Mouse (Mus musculus): ENCODE results near the gene Pnmt. TPM values are rescaled to one million over a fixed set of nuclear protein-coding genes. Genes with fewer than 3 reads are reported as not detected.

Pnmt gene
- polyA plus RNA-seq, 1 experiment from 2014 or later, result 3.5 TPM

DNA sequence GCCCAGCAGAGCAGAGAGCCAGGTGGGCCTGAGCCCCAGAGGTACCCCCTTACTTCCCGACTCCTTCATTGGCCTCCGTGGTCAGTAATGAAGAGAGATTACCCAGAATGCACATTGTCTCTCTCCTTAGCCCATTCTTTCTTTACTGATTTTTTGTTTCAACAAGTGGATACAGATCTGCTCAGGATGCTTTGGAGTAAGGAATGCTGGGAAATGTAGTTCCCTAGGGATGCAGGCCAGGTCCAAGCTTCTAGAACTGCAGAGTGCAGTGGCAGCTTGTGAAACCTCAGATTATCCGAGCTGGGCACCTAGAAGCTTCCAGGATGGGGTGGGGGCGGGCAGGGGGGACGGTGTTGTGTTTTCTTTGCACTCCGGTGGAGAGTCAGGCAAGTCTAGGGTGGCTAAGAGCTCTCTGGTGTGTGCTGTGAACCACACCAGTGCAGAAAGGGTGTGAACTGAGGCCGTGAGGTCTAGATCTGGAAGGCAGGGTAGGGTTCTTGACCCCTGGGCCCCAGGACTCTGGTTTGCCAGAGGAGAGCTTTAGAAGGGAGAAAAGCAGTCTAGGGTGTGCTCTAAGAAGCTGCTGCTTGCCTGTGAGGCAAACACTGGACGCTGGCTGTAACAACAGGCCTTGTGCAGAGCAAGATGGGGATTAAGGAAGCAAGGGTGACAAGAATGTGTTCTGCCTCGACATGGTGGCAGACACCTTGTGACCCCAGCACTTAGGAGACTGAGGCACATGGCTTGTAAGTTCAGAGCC lies 45.7 kb downstream of the Pnmt start:
- Histone ChIP-seq H3K9ac (ENCODE audit: low read depth, low read length) (no peak overlapping the region), H3K27me3 (ENCODE audit: insufficient read depth, low read length) (no peaks in the 10 kb centered on the region), H3K4me2 (ENCODE audit: low read length) (no peak overlapping the region), H3K4me3 (replicated peaks; ENCODE audit: low read depth, low read length) (no peak overlapping the region), H3K9me3 (replicated peaks; ENCODE audit: low read length) (no peaks in the 10 kb centered on the region), H3K27ac (no peak overlapping the region), H3K4me1 (replicated peaks; ENCODE audit: insufficient read depth, low read length) (no peaks in the 10 kb centered on the region), H3K36me3 (ENCODE audit: insufficient read depth, low read length) (peaks cover 70% of the 10 kb centered on the region)
- DNase-seq (ENCODE audit: low spot score), result no peak
- no peak for TF ChIP-seq CTCF (IDR thresholded peaks at IDR 0.05; ENCODE audit: low read depth)
- 84% methylated on average over 9 of the region's 9 CpGs for WGBS
- ATAC-seq (replicated peaks; ENCODE audit: low FRiP score, low read depth), result no peak

DNA sequence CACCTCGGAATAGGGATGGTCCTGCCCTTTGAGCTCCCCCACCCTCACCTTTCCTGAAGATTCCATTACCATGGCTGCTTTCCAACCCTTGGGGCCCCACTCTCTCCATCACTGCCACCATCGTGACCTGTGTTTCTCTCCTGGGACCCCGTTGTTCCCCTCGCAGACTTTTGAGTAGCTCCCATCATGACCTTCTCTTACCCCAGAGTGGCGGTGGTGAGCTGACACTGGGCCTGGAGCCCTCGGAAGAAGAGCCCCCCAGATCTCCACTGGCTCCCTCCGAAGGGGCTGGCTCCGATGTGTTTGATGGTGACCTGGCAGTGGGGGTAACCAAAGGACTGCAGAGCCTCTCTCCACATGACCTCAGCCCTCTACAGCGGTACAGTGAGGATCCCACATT lies 49.5 kb downstream of the Pnmt start:
- Histone ChIP-seq H3K4me1 (replicated peaks; ENCODE audit: insufficient read depth, low read length) (no peaks in the 10 kb centered on the region; the same call in 1 of the 2 replicates), H3K9me3 (replicated peaks; ENCODE audit: low read length) (no peaks in the 10 kb centered on the region), H3K4me2 (ENCODE audit: low read length) (no peak overlapping the region), H3K36me3 (ENCODE audit: insufficient read depth, low read length) (peaks cover 47% of the 10 kb centered on the region), H3K4me3 (replicated peaks; ENCODE audit: low read depth, low read length) (no peak overlapping the region), H3K27ac (no peak overlapping the region), H3K9ac (ENCODE audit: low read depth, low read length) (no peak overlapping the region), H3K27me3 (ENCODE audit: insufficient read depth, low read length) (no peaks in the 10 kb centered on the region)
- DNase-seq (ENCODE audit: low spot score) (no peak), ATAC-seq (replicated peaks; ENCODE audit: low FRiP score, low read depth) (no peak)
- no peak for TF ChIP-seq CTCF (IDR thresholded peaks at IDR 0.05; ENCODE audit: low read depth)
- WGBS, result 92% methylated on average over 9 of the region's 9 CpGs

DNA sequence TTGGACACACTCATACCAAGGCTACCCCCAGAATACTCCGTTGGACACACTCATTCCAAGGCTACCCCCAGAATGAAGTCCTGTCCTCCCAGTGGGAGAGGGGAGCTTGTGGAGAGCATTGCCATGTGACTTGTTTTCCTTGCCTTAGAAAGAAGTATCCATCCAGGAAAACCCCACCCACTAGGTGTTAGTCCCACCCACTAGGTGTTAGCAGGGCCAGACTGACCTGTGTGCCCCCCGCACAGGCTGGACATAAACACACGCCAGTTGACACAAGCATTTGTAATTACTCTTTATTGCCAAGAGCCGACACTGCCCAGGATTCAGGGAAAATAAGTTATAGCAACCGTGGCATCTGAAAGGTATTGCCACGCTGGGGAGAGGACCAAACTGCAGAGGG lies 51.2 kb downstream of the Pnmt start:
- 68% methylated on average over 6 of the region's 6 CpGs for WGBS
- ATAC-seq (replicated peaks; ENCODE audit: low FRiP score, low read depth), result no peak
- Histone ChIP-seq H3K27ac (peak overlapping the region; percentile 66; the same call in 1 of the 2 replicates), H3K4me3 (replicated peaks; ENCODE audit: low read depth, low read length) (no peak overlapping the region), H3K27me3 (ENCODE audit: insufficient read depth, low read length) (no peaks in the 10 kb centered on the region), H3K9me3 (replicated peaks; ENCODE audit: low read length) (no peaks in the 10 kb centered on the region), H3K4me2 (ENCODE audit: low read length) (no peak overlapping the region), H3K4me1 (replicated peaks; ENCODE audit: insufficient read depth, low read length) (no peaks in the 10 kb centered on the region; the same call in 1 of the 2 replicates), H3K9ac (ENCODE audit: low read depth, low read length) (no peak overlapping the region), H3K36me3 (ENCODE audit: insufficient read depth, low read length) (peaks cover 30% of the 10 kb centered on the region)
- no peak for TF ChIP-seq CTCF (IDR thresholded peaks at IDR 0.05; ENCODE audit: low read depth)
- no peak for DNase-seq (ENCODE audit: low spot score)

Other genes starting within 250 kb of the Pnmt start
- 15.5 and 16.5 TPM in 2 replicates for gene Fbxl20, start 236.0 kb upstream of the Pnmt start, polyA plus RNA-seq (2015; fragmentation: Nextera tagmentation; extraction: Ambion mirVana)
- 47.0 and 54.7 TPM in 2 replicates for gene Med1, start 193.2 kb upstream of the Pnmt start, polyA plus RNA-seq (2015; fragmentation: Nextera tagmentation; extraction: Ambion mirVana)
- gene Cdk12, start 183.4 kb upstream of the Pnmt start, polyA plus RNA-seq (2015; fragmentation: Nextera tagmentation; extraction: Ambion mirVana), result 6.1 and 6.4 TPM in 2 replicates
- not detected in 2 replicates for gene Neurod2, start 56.8 kb upstream of the Pnmt start, polyA plus RNA-seq (2015; fragmentation: Nextera tagmentation; extraction: Ambion mirVana)
- 12.1 and 12.3 TPM in 2 replicates for gene Ppp1r1b, start 38.0 kb upstream of the Pnmt start, polyA plus RNA-seq (2015; fragmentation: Nextera tagmentation; extraction: Ambion mirVana)
- gene Stard3, start 28.1 kb upstream of the Pnmt start, polyA plus RNA-seq (2015; fragmentation: Nextera tagmentation; extraction: Ambion mirVana), result 42.4 and 42.8 TPM in 2 replicates
- 1.8 and 2.1 TPM in 2 replicates for gene Tcap, start 2.6 kb upstream of the Pnmt start, polyA plus RNA-seq (2015; fragmentation: Nextera tagmentation; extraction: Ambion mirVana)
- 16.1 and 17.4 TPM in 2 replicates for gene Pgap3, start 14.0 kb downstream of the Pnmt start, polyA plus RNA-seq (2015; fragmentation: Nextera tagmentation; extraction: Ambion mirVana)
- gene Erbb2, start 26.0 kb downstream of the Pnmt start, polyA plus RNA-seq (2015; fragmentation: Nextera tagmentation; extraction: Ambion mirVana), result 36.1 and 41.1 TPM in 2 replicates
- 155 and 158 TPM in 2 replicates for gene Mien1, start 52.5 kb downstream of the Pnmt start, polyA plus RNA-seq (2015; fragmentation: Nextera tagmentation; extraction: Ambion mirVana)
- 66.9 and 73.2 TPM in 2 replicates for gene Grb7, start 59.9 kb downstream of the Pnmt start, polyA plus RNA-seq (2015; fragmentation: Nextera tagmentation; extraction: Ambion mirVana)
- 0.26 and 0.29 TPM in 2 replicates for gene Ikzf3, start 159.6 kb downstream of the Pnmt start, polyA plus RNA-seq (2015; fragmentation: Nextera tagmentation; extraction: Ambion mirVana)
- 0.43 and 0.64 TPM in 2 replicates for gene Zpbp2, start 164.6 kb downstream of the Pnmt start, polyA plus RNA-seq (2015; fragmentation: Nextera tagmentation; extraction: Ambion mirVana)
- gene Ormdl3, start 200.9 kb downstream of the Pnmt start, polyA plus RNA-seq (2015; fragmentation: Nextera tagmentation; extraction: Ambion mirVana), result 50.1 and 51.3 TPM in 2 replicates
- gene Lrrc3c, start 211.8 kb downstream of the Pnmt start, polyA plus RNA-seq (2015; fragmentation: Nextera tagmentation; extraction: Ambion mirVana), result not detected in 2 replicates
- gene Gm12355, start 239.2 kb downstream of the Pnmt start, polyA plus RNA-seq (2015; fragmentation: Nextera tagmentation; extraction: Ambion mirVana), result 0.92 and 1.2 TPM in 2 replicates
- not detected in 2 replicates for gene Gsdma3, start 239.9 kb downstream of the Pnmt start, polyA plus RNA-seq (2015; fragmentation: Nextera tagmentation; extraction: Ambion mirVana)

Measured in kidney, postnatal 0 days (tissue).